Mouse (Mus musculus) urinary bladder, postnatal 14 days (tissue): ENCODE measurements around the gene Als2cr12.
"Not testable (repeated sequence)": the region's sequence is repeated elsewhere in the genome, so short reads cannot be mapped to it uniquely, and the experiment has no call there.

ENCODE experiments used
- DNase-seq: peaks from one replicate; pipeline ENCODE4 v3.0.0; 2021; ENCODE audit warnings: low spot score

Gene Als2cr12

GRCm38 (mm10) chr1:58695810-58696209 lies at the start of gene Als2cr12:
TSS of gene Als2cr12 (minus strand) at chr1:58695989.
- not testable (repeated sequence) for DNase-seq

GRCm38 (mm10) chr1:58744645-58745044 lies 48.9 kb upstream of the Als2cr12 start:
- no peak for DNase-seq

GRCm38 (mm10) chr1:58743252-58743651 lies 47.5 kb upstream of the Als2cr12 start:
- no peak for DNase-seq

- DNase-seq = peak; percentile 39
Observed at GRCm38 (mm10) chr1:58742571-58743021, 46.8 kb upstream of the Als2cr12 start.

- no peak for DNase-seq
Observed at GRCm38 (mm10) chr1:58739529-58739928, 43.7 kb upstream of the Als2cr12 start.

- DNase-seq = no peak
Observed at GRCm38 (mm10) chr1:58736968-58737367, 41.2 kb upstream of the Als2cr12 start.

GRCm38 (mm10) chr1:58735962-58736361 lies 40.2 kb upstream of the Als2cr12 start:
- DNase-seq = no peak

- DNase-seq = no peak
Observed at GRCm38 (mm10) chr1:58734043-58734920, 38.5 kb upstream of the Als2cr12 start.

GRCm38 (mm10) chr1:58733636-58734035 lies 37.8 kb upstream of the Als2cr12 start:
- DNase-seq = no peak

GRCm38 (mm10) chr1:58728590-58728868 lies 32.7 kb upstream of the Als2cr12 start:
- no peak for DNase-seq

GRCm38 (mm10) chr1:58727747-58728589 lies 32.2 kb upstream of the Als2cr12 start:
- DNase-seq = no peak

- DNase-seq = no peak
Observed at GRCm38 (mm10) chr1:58727019-58727746, 31.4 kb upstream of the Als2cr12 start.

- peak; percentile 37 for DNase-seq
Observed at GRCm38 (mm10) chr1:58725767-58726166, 30.0 kb upstream of the Als2cr12 start.

- no peak for DNase-seq
Observed at GRCm38 (mm10) chr1:58725095-58725494, 29.3 kb upstream of the Als2cr12 start.

- DNase-seq = no peak
Observed at GRCm38 (mm10) chr1:58724533-58724932, 28.7 kb upstream of the Als2cr12 start.

GRCm38 (mm10) chr1:58723809-58724405 lies 28.1 kb upstream of the Als2cr12 start:
- no peak for DNase-seq

- DNase-seq = no peak
Observed at GRCm38 (mm10) chr1:58723062-58723808, 27.4 kb upstream of the Als2cr12 start.

GRCm38 (mm10) chr1:58722115-58722938 lies 26.5 kb upstream of the Als2cr12 start:
- no peak for DNase-seq

- DNase-seq = no peak
Observed at GRCm38 (mm10) chr1:58720988-58721387, 25.2 kb upstream of the Als2cr12 start.

- DNase-seq = no peak
Observed at GRCm38 (mm10) chr1:58720090-58720489, 24.3 kb upstream of the Als2cr12 start.
